Mouse (Mus musculus): ENCODE data around the gene Plvap. TPM values are rescaled to one million over a fixed set of nuclear protein-coding genes. Genes with fewer than 3 reads are reported as not detected.

Gene Plvap
- polyA plus RNA-seq (2016; fragmentation: Nextera tagmentation; extraction: Ambion mirVana), result 184 and 202 TPM in 2 replicates

DNA sequence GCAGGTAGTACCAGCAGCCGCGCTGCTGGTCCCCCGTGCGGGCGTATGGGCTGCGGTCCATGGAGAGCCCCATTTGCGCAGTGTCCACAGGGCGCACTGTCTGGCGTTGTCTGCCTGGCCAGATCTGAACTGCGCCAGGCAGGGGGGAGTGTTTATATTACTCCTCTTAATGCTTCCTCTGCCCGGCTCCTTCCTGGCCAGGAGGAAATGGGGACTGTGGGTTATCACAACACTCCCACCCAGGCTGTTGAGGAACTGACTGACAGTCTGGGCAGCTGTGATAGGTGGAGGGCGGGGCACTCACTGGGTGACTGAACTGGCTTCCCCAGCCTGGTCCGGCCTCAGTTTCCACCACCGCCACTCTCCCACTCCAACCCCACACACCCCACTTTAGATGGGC, at the start of gene Plvap:
Gene Plvap, minus strand, starts transcription at position 109 of the 400 bp plus-strand sequence.
- Histone ChIP-seq H3K27me3 (replicated peaks) (peaks cover 54% of the 10 kb centered on the region), H3K9me3 (replicated peaks) (no peaks in the 10 kb centered on the region), H3K4me1 (replicated peaks) (peaks cover 18% of the 10 kb centered on the region), H3K4me2 (peak within 1 kb of the TSS; percentile 62), H3K27ac (ENCODE audit: poor library complexity, severe bottlenecking) (peak within 1 kb of the TSS; percentile 53), H3K4me3 (peak within 1 kb of the TSS; percentile 47), H3K9ac (peak within 1 kb of the TSS; percentile 54), H3K36me3 (no peaks in the 10 kb centered on the region)
- 16% methylated on average over 14 of the region's 14 CpGs for WGBS
- ATAC-seq (ENCODE audit: insufficient number of reproducible peaks, low FRiP score), result peak; percentile 76

DNA sequence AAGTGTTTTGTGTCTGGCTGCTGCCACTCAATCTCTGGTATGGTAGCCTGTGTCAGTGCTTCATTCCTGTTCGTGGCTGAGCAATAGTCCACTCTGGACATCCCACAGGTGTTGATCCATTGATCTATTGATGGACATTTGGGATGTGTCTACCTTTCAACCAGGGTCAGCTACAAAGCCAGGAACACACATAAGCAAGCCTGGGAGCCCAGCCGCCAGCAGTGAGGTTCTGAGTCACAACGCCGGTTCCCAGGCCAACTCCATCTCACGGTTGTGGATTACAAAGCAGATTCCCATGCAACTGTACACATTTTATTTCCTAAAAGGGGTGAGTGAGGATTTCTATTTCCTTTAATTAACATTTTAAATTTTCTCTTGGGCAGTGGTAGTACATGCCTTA, 49.2 kb upstream of the Plvap start:
- H3K9ac ChIP-seq, result no peak overlapping the region
- H3K9me3 ChIP-seq (replicated peaks), result peaks cover 7% of the 10 kb centered on the region; the same call in 1 of the 2 replicates
- no peak overlapping the region for H3K4me2 ChIP-seq
- no peak for ATAC-seq (ENCODE audit: insufficient number of reproducible peaks, low FRiP score)
- H3K4me1 ChIP-seq (replicated peaks), result peaks cover 20% of the 10 kb centered on the region
- no peaks in the 10 kb centered on the region for H3K36me3 ChIP-seq
- H3K4me3 ChIP-seq, result no peak overlapping the region
- H3K27me3 ChIP-seq (replicated peaks), result peaks cover 89% of the 10 kb centered on the region
- WGBS, result 78% methylated on average over 5 of the region's 5 CpGs
- no peak overlapping the region for H3K27ac ChIP-seq (ENCODE audit: poor library complexity, severe bottlenecking)

DNA sequence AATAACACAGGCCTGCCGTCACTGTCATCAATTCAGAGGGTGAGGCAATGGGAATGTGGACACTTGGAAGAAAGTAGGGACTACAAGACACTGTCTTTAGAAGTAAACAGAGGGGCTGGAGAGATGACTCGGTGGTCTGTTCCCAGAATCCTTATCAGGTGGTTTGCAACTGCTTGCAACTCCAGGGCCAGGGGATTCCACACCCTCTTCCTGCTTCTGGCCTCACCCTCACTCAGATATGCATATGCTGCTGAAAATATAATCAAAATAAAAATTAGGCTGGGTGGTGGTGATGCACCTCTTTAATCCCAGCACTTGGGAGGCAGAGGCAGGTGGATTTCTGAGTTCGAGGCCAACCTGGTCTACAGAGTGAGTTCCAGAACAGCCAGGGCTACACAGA, 48.5 kb upstream of the Plvap start:
- H3K27me3 ChIP-seq (replicated peaks), result peaks cover 91% of the 10 kb centered on the region
- H3K36me3 ChIP-seq, result no peaks in the 10 kb centered on the region
- H3K9me3 ChIP-seq (replicated peaks), result peaks cover 7% of the 10 kb centered on the region; the same call in 1 of the 2 replicates
- peaks cover 20% of the 10 kb centered on the region for H3K4me1 ChIP-seq (replicated peaks)
- 48% methylated on average over 3 of the region's 3 CpGs for WGBS
- no peak overlapping the region for H3K4me3 ChIP-seq
- no peak overlapping the region for H3K4me2 ChIP-seq
- no peak for ATAC-seq (ENCODE audit: insufficient number of reproducible peaks, low FRiP score)
- H3K27ac ChIP-seq (ENCODE audit: poor library complexity, severe bottlenecking), result no peak overlapping the region
- no peak overlapping the region for H3K9ac ChIP-seq

DNA sequence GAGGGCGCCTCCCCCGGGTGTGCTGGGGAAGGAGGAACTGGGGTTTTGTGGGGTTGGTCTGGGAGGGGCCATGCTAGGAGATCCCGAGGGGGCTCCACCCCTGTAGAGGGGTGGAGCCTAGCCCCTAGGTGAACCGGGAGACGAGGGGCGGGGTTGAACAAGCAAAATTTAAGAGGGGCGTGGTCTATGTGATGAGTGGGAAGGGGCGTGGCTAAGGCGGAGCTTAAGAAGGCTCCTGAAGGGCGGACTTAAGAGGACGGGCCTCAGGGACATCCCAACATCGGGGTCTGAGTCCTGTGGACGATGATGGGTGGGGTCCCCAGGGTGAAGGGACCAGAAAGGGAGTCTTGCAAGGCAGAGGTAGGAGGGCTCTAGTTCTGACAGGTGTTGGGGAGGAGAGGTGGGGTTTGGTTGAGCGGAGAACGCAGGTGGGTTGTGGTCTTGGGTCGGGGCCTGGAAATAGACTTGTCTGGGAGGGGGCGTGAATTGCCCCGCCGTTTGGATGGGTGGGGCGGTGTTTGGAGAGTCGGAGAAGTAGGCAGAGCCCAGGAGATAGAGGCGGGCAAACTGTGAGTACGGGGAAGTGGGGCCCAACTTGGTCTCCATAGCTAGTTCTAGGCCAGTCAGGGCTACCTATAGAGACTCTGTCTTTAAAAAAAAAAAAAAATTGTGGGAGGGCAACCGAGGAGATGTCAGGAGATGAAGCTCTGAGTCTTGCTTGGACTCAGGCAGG, 47.6 kb upstream of the Plvap start:
- WGBS, result 1% methylated on average over 24 of the region's 24 CpGs
- ATAC-seq (ENCODE audit: insufficient number of reproducible peaks, low FRiP score), result peak; percentile 70
- Histone ChIP-seq H3K36me3 (no peaks in the 10 kb centered on the region), H3K27ac (ENCODE audit: poor library complexity, severe bottlenecking) (no peak overlapping the region), H3K4me3 (peak overlapping the region; percentile 44), H3K4me2 (peak overlapping the region; percentile 66), H3K9me3 (replicated peaks) (peaks cover 3% of the 10 kb centered on the region; the same call in 1 of the 2 replicates), H3K4me1 (replicated peaks) (peaks cover 20% of the 10 kb centered on the region), H3K27me3 (replicated peaks) (peaks cover 88% of the 10 kb centered on the region), H3K9ac (peak overlapping the region; percentile 38; the same call in 1 of the 2 replicates)

DNA sequence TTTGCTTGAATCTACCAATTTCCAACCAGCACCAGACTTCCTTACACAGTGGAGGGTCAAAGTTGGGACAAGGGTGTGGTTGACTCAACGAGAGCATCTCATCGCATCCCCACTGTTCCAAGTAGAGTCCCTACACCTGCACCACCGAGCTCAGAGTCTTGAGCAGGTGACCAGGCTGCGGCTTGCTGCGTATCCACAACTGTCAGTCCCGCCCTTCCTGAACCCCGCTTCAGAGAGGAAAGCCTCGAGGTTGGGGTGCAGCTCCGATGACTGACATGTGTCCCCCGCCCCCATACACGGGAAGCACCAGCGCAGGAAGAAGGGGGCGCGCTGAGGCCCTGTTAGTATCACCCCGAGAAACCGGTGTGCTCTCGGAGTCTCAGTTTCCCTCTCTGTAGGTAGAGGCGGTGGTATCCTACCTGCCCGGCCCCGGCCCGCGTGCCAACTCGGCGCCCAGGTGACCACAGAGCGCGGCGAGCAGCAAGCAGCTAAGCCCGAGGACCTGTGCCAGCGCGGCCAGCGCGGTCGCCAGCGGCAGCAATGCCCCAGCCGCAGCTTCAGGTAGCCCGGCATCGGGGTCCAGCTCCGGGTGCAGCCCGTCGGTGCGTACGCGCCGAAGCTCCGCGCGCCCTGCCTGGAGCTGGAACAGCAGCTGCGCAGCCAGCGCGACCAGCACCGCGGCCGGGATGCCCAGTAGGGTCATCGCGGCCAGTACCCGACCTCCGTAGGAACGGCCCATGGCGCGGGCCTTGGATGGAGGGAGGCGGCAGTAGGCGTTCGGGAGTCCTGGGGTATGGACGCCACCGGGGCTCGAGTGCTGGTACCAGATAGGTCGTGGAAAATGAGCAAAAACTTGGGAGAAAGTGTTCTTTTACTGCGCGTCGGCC, 46.8 kb upstream of the Plvap start, which contains the start of gene Tmem221:
Gene Tmem221, minus strand, starts transcription at position 801 of the 887 bp plus-strand sequence.
- WGBS, result 5% methylated on average over 70 of the region's 70 CpGs
- H3K4me3 ChIP-seq, result peak within 1 kb of the TSS; percentile 44
- H3K4me1 ChIP-seq (replicated peaks), result peaks cover 20% of the 10 kb centered on the region
- no peak within 1 kb of the TSS for H3K27ac ChIP-seq (ENCODE audit: poor library complexity, severe bottlenecking)
- H3K9ac ChIP-seq, result peak within 1 kb of the TSS; percentile 38; the same call in 1 of the 2 replicates
- no peak for ATAC-seq (ENCODE audit: insufficient number of reproducible peaks, low FRiP score)
- H3K27me3 ChIP-seq (replicated peaks), result peaks cover 80% of the 10 kb centered on the region
- H3K36me3 ChIP-seq, result no peaks in the 10 kb centered on the region
- H3K4me2 ChIP-seq, result peak within 1 kb of the TSS; percentile 66
- no peaks in the 10 kb centered on the region for H3K9me3 ChIP-seq (replicated peaks)

DNA sequence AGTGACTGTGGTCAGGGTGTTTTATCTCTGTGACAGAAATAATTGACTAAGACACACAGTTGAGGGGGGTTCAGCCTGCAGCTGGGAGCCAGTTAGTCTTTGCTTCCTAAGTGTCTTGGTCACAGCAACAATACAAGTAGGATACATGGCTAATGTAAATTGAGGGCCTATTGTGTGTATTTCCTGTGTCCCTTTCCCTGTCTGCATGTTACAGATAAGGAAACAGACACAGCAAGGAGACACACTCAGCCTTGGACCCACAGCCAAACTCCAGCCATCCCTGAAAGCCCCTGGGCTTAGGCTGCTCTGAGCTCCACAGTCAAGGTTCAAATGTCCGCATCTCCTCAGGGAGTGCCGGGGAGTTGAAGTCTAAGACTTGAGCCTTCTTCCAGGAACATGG, 43.1 kb upstream of the Plvap start:
- Histone ChIP-seq H3K9ac (no peak overlapping the region), H3K9me3 (replicated peaks) (no peaks in the 10 kb centered on the region), H3K4me2 (no peak overlapping the region), H3K36me3 (no peaks in the 10 kb centered on the region), H3K4me1 (replicated peaks) (peaks cover 12% of the 10 kb centered on the region), H3K27me3 (replicated peaks) (peaks cover 45% of the 10 kb centered on the region), H3K4me3 (no peak overlapping the region), H3K27ac (ENCODE audit: poor library complexity, severe bottlenecking) (no peak overlapping the region)
- no peak for ATAC-seq (ENCODE audit: insufficient number of reproducible peaks, low FRiP score)
- 75% methylated on average over 2 of the region's 2 CpGs for WGBS

DNA sequence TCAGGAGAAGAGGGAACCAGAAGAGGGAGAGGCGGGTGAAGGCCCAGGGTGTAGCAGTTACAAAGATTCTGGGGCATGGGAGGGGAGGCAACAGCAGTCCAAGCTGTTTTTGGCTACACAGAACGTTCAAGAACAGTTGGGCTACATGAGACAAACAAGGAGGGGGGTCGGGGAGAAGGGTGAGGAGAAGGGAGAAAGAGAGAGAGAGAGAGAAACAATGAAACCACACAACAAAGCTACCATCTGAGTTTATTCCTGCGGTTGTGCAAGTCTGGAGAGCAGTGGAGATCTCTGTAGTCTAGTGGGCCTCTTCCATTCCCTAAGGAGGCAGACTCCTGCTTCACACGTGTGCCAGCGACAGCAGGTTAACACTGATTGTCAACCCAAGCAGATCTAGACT, 42.4 kb upstream of the Plvap start:
- Histone ChIP-seq H3K4me1 (replicated peaks) (peaks cover 9% of the 10 kb centered on the region), H3K36me3 (no peaks in the 10 kb centered on the region), H3K4me3 (no peak overlapping the region), H3K27ac (ENCODE audit: poor library complexity, severe bottlenecking) (no peak overlapping the region), H3K9ac (no peak overlapping the region), H3K4me2 (no peak overlapping the region), H3K9me3 (replicated peaks) (no peaks in the 10 kb centered on the region), H3K27me3 (replicated peaks) (peaks cover 39% of the 10 kb centered on the region)
- ATAC-seq (ENCODE audit: insufficient number of reproducible peaks, low FRiP score), result no peak
- 74% methylated on average over 6 of the region's 6 CpGs for WGBS

DNA sequence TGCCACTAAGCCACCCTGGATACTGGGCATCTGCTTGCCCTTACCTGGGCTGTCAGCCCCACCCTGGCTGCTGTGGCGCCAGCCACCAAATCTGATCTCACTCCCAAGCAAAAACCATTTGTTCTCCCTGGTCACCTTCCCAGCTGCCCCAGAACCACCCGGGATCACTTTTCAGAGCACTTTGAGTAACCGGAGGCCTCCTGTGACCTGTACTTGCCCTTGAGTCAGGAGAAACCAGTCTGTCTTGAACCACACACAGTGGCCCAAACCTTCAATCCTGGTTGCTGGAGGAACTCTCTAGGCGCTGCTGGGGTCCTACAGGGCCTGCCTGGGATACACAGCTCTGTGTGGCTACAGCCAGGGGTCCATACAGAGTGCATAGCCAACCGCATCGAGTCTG, 41.2 kb upstream of the Plvap start:
- H3K9me3 ChIP-seq (replicated peaks), result no peaks in the 10 kb centered on the region
- H3K27ac ChIP-seq (ENCODE audit: poor library complexity, severe bottlenecking), result no peak overlapping the region
- H3K4me2 ChIP-seq, result no peak overlapping the region
- H3K36me3 ChIP-seq, result peaks cover 11% of the 10 kb centered on the region
- no peak overlapping the region for H3K9ac ChIP-seq
- H3K4me1 ChIP-seq (replicated peaks), result no peaks in the 10 kb centered on the region; the same call in 1 of the 2 replicates
- 57% methylated on average over 6 of the region's 6 CpGs for WGBS
- H3K27me3 ChIP-seq (replicated peaks), result peaks cover 26% of the 10 kb centered on the region
- ATAC-seq (ENCODE audit: insufficient number of reproducible peaks, low FRiP score), result no peak
- no peak overlapping the region for H3K4me3 ChIP-seq

DNA sequence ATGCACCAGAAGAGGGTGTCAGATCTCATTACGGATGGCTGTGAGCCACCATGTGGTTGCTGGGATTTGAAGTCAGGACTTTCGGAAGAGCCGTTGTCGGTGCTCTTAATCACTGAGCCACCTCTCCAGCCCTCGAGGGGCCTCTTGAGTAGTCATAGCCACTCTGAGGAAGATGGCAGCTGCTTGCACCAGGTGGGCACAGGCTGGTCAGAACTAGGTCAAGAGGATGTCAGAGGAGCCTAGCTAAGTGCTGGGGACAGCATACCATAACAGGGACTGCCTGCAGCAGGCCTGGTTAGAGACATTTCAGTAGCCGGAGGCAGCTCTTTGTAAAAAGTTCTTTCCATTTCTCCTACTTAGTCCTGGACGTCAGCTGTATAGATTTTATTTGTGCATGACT, 39.2 kb upstream of the Plvap start:
- peaks cover 6% of the 10 kb centered on the region; the same call in 1 of the 2 replicates for H3K27me3 ChIP-seq (replicated peaks)
- whole genome bisulfite sequencing, result 58% methylated on average over 7 of the region's 7 CpGs
- H3K9me3 ChIP-seq (replicated peaks), result no peaks in the 10 kb centered on the region
- H3K4me3 ChIP-seq, result no peak overlapping the region
- H3K9ac ChIP-seq, result no peak overlapping the region
- H3K27ac ChIP-seq (ENCODE audit: poor library complexity, severe bottlenecking), result no peak overlapping the region
- H3K4me1 ChIP-seq (replicated peaks), result no peaks in the 10 kb centered on the region; the same call in 1 of the 2 replicates
- ATAC-seq (ENCODE audit: insufficient number of reproducible peaks, low FRiP score), result no peak
- no peak overlapping the region for H3K4me2 ChIP-seq
- peaks cover 30% of the 10 kb centered on the region for H3K36me3 ChIP-seq

DNA sequence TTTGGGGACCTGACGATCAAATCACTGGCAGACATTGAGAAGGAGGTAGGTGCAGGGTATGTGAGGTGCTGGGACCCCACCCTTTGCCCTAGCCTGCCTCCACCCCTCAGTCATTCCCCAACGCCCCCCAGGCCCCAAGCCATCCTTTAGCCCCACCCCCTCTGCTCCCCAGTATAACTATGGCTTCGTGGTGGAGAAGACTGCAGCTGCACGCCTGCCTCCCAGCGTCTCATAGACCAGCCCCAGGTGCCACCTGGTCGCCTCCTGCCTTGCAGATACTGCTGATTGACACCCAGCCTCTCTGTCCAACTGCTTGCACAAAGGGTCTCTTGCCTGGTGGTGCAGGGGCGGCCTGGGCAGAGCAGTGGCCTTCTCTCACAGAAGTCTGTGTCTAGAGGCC, 36.0 kb upstream of the Plvap start:
- H3K9ac ChIP-seq, result no peak overlapping the region
- no peak overlapping the region for H3K4me2 ChIP-seq
- H3K27ac ChIP-seq (ENCODE audit: poor library complexity, severe bottlenecking), result no peak overlapping the region
- peaks cover 38% of the 10 kb centered on the region for H3K36me3 ChIP-seq
- 80% methylated on average over 7 of the region's 7 CpGs for WGBS
- no peaks in the 10 kb centered on the region for H3K27me3 ChIP-seq (replicated peaks)
- H3K4me3 ChIP-seq, result no peak overlapping the region
- H3K9me3 ChIP-seq (replicated peaks), result no peaks in the 10 kb centered on the region
- no peak for ATAC-seq (ENCODE audit: insufficient number of reproducible peaks, low FRiP score)
- peaks cover 10% of the 10 kb centered on the region for H3K4me1 ChIP-seq (replicated peaks)

DNA sequence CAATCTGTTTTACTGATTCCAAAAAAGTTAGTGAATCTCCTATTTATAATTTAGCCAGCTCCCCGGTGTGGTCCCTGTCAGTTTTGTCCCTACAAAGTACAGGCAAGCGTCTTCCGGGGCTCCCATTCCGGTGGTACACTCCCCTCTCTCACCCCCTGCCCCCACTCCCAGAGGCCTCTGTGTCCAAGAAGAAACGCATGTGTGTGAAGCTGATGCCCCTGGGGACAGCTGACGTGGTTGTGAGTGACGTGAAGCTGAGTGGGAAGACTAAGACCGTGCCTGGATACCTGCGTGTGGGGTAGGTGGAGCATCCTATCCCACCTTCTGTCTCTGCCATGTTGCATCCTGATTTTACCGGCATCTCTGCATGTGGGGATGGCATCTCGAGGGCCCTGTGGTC, 33.5 kb upstream of the Plvap start:
- Histone ChIP-seq H3K9me3 (replicated peaks) (no peaks in the 10 kb centered on the region), H3K27ac (ENCODE audit: poor library complexity, severe bottlenecking) (no peak overlapping the region), H3K36me3 (peaks cover 38% of the 10 kb centered on the region), H3K27me3 (replicated peaks) (no peaks in the 10 kb centered on the region), H3K9ac (no peak overlapping the region), H3K4me3 (no peak overlapping the region), H3K4me2 (no peak overlapping the region), H3K4me1 (replicated peaks) (peaks cover 10% of the 10 kb centered on the region)
- ATAC-seq (ENCODE audit: insufficient number of reproducible peaks, low FRiP score), result no peak
- WGBS, result 88% methylated on average over 11 of the region's 11 CpGs
